In the genomic region with DNA sequence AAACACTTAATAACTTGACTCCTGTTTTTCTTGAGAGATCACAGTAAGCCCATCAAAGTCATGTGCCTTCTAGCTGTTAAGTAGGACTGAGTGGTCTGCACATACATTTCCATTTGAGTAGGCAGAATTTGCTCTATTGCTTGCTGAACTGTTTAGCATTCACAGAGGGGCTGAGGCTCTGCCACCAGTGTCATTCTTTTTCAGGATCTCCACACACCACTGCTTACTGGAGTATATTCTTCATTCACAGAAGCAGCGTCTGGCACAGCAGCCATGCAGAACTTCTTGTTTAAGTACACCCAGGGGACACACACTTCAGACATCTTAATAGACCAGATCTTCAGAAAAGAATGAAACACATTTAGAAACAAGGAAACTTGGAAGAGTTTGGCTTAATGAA, we compare ENCODE assay signal across 15 mouse cellular contexts.
"Had no signal": no experiment of that assay in that cellular context is flagged by ENCODE, and none has a peak within 500 bp of the region (broad histone marks: within the 10 kb centered on the region; RNA-seq: fewer than 3 reads in every experiment).

No protein-coding gene starts in this region.

- H3K4me1 ChIP-seq: limb, embryonic 10.5 days; midbrain, embryonic 12.5 days had no signal

- H3K4me3 ChIP-seq: layer of hippocampus, adult 2 months; limb, embryonic 10.5 days; liver, embryonic 15.5 days; midbrain, embryonic 12.5 days had no signal

- ATAC-seq: intestine, postnatal 0 days; lung, postnatal 0 days had no signal

- H3K27ac ChIP-seq: layer of hippocampus, adult 2 months; limb, embryonic 10.5 days; liver, embryonic 15.5 days; midbrain, embryonic 12.5 days had no signal

- DNase-seq: kidney, adult 9 months; kidney, postnatal 10 days; lung, adult 2 months; lung, postnatal 36 days; right cerebral cortex, postnatal 4 days; spleen, adult 18-20 months; thymus, adult 18-20 months; thymus, postnatal 14 days had no signal

- H3K9ac ChIP-seq: liver, embryonic 15.5 days; midbrain, embryonic 12.5 days had no signal

- H3K27me3 ChIP-seq: liver, embryonic 15.5 days; midbrain, embryonic 12.5 days had no signal

- H3K36me3 ChIP-seq: limb, embryonic 10.5 days; liver, embryonic 15.5 days; midbrain, embryonic 12.5 days had no signal

- H3K9me3 ChIP-seq: limb, embryonic 10.5 days; liver, embryonic 15.5 days; midbrain, embryonic 12.5 days had no signal

- H3K4me2 ChIP-seq: liver, embryonic 11.5 days; liver, embryonic 15.5 days; midbrain, embryonic 12.5 days had no signal
